Mouse (Mus musculus) liver, embryonic 13.5 days (tissue): ENCODE data around the gene Prcc. TPM values are rescaled to one million over a fixed set of nuclear protein-coding genes. Genes with fewer than 3 reads are reported as not detected.
A peak's percentile ranks its signal among the peaks of the same experiment; 100 is the strongest.

Source experiments
- ATAC-seq: fragments of 200-750 bp; cut with Nextera tagmentation; 2 replicates; pipeline ENCODE4 v1.8.0; 2017; ENCODE audit warnings: low read depth, mild to moderate bottlenecking, moderate number of reproducible peaks, moderate library complexity
- DNase-seq: peaks from one replicate; pipeline ENCODE4 v3.0.0; 2022
- H3K27ac ChIP-seq: fragments of 300-500 bp; sonication (generic); 2 replicates; pipeline ENCODE4 v1.5.1; 2015; ENCODE audit warnings: moderate library complexity, mild to moderate bottlenecking, inconsistent platforms
- H3K27me3 ChIP-seq: fragments of 300-500 bp; sonication (generic); 2 replicates; pipeline ENCODE4 v1.6.1; 2015; ENCODE audit warnings: mild to moderate bottlenecking, inconsistent platforms
- H3K36me3 ChIP-seq: fragments of 300-500 bp; sonication (generic); 2 replicates; pipeline ENCODE4 v1.6.1; 2015; ENCODE audit warnings: mild to moderate bottlenecking, inconsistent platforms
- H3K4me1 ChIP-seq: fragments of 300-500 bp; sonication (generic); replicated peaks from 2 replicates; pipeline ENCODE4 v1.6.1; 2015; ENCODE audit warnings: inconsistent platforms
- H3K4me2 ChIP-seq: fragments of 300-500 bp; sonication (generic); 2 replicates; pipeline ENCODE4 v1.6.1; 2015; ENCODE audit warnings: inconsistent platforms, mild to moderate bottlenecking, moderate library complexity
- H3K4me3 ChIP-seq: fragments of 300-500 bp; sonication (generic); replicated peaks from 2 replicates; pipeline ENCODE4 v1.5.1; 2015; ENCODE audit warnings: mild to moderate bottlenecking, inconsistent platforms
- H3K9ac ChIP-seq: fragments of 300-500 bp; sonication (generic); 2 replicates; pipeline ENCODE4 v1.6.1; 2015; ENCODE audit warnings: mild to moderate bottlenecking, inconsistent platforms
- H3K9me3 ChIP-seq: fragments of 300-500 bp; sonication (generic); replicated peaks from 2 replicates; pipeline ENCODE4 v1.6.1; 2016; ENCODE audit warnings: inconsistent platforms
- WGBS: fragments of 180-500 bp; shearing (Covaris S2); methylation state at CpG from one replicate; pipeline ENCODE4 v1.1.7; 2015; ENCODE audit not compliant: insufficient replicate concordance; 5-methylcytosine and 5-hydroxymethylcytosine counted together
- polyA plus RNA-seq: library from polyadenylated mRNA; unstranded; fragments of >200 nt; fragmentation: Nextera tagmentation; extraction: Ambion mirVana; gene quantifications from 2 replicates; pipeline ENCODE4 v1.2.1, GENCODE M21; 2015

Prcc gene
- polyA plus RNA-seq: 7.9 and 9.2 TPM in 2 replicates

DNA sequence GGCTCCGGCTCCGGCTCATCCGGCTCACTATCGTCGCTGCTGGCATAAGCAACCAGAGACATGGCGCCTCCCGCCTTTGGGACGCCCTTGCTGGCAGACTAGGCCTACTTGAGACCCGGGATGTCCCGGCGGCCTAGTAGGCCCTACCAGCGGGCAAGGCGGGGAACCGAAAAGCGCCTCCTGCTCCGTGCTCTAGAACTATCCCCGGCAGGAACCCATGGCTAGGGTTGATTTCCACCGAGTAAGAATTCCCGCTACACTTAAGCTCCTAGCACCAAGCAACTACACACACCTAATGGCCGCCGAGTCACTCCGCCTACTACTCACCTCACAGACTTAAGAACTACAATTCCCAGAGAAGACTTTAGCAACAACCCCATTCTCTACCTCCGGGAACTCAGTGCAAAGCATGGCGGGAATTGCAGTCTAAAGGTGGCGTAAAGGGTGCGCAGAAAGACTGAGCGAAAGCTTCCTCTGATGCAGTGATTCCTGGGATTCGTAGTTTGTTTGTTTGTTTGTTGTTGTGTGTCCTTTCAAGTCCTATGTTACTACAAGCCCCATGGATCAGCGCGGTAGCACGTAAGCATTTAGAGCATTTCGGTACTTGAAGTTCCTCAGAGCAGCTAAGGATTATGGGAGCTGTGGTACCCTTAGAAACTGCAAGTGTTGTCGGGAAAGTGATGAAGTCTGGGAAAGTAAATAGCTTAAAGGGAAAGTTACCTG, at the start of gene Prcc:
Gene Prcc (minus strand): TSS at position 328 of the 723 bp plus-strand sequence.
- peak; percentile 94 for ATAC-seq
- no peaks in the 10 kb centered on the region for H3K27me3 ChIP-seq
- H3K4me2 ChIP-seq: peak within 1 kb of the TSS; percentile 80
- H3K27ac ChIP-seq: peak within 1 kb of the TSS; percentile 90
- under 1% methylated on average over 33 of the region's 33 CpGs for WGBS
- peaks cover 16% of the 10 kb centered on the region for H3K36me3 ChIP-seq
- peaks cover 29% of the 10 kb centered on the region for H3K4me1 ChIP-seq
- H3K9me3 ChIP-seq: 0 out of 2 replicates have a peak, but pooled peaks cover 3% of the 10 kb centered on the region
- H3K4me3 ChIP-seq: peak within 1 kb of the TSS; percentile 97
- peak; percentile 91 for DNase-seq
- H3K9ac ChIP-seq: peak within 1 kb of the TSS; percentile 97

GRCm38 (mm10) chr3:87935201-87935600, 49.8 kb upstream of the Prcc start:
- Histone ChIP-seq H3K4me3 (no peak overlapping the region), H3K27me3 (no peaks in the 10 kb centered on the region), H3K9ac (no peak overlapping the region), H3K4me2 (no peak overlapping the region), H3K4me1 (peaks cover 51% of the 10 kb centered on the region), H3K27ac (no peak overlapping the region), H3K36me3 (peaks cover 87% of the 10 kb centered on the region), H3K9me3 (no peaks in the 10 kb centered on the region)
- no peak for ATAC-seq
- 74% methylated on average over 4 of the region's 4 CpGs for WGBS
- no peak for DNase-seq

GRCm38 (mm10) chr3:87934501-87934900, 49.1 kb upstream of the Prcc start:
- WGBS: 71% methylated on average over 4 of the region's 4 CpGs
- Histone ChIP-seq H3K36me3 (peaks cover 80% of the 10 kb centered on the region), H3K4me2 (no peak overlapping the region), H3K4me3 (no peak overlapping the region), H3K9ac (no peak overlapping the region), H3K9me3 (no peaks in the 10 kb centered on the region), H3K27me3 (no peaks in the 10 kb centered on the region), H3K4me1 (peaks cover 51% of the 10 kb centered on the region), H3K27ac (no peak overlapping the region)
- no peak for ATAC-seq
- DNase-seq: no peak

- Histone ChIP-seq H3K9ac (no peak overlapping the region), H3K36me3 (peaks cover 76% of the 10 kb centered on the region), H3K27ac (no peak overlapping the region), H3K4me2 (no peak overlapping the region), H3K27me3 (no peaks in the 10 kb centered on the region), H3K4me1 (peaks cover 55% of the 10 kb centered on the region), H3K9me3 (no peaks in the 10 kb centered on the region), H3K4me3 (no peak overlapping the region)
- DNase-seq (no peak), ATAC-seq (no peak)
- 74% methylated on average over 5 of the region's 5 CpGs for WGBS
These were observed 48.6 kb upstream of the Prcc start for GRCm38 (mm10) chr3:87934026-87934425.

DNA sequence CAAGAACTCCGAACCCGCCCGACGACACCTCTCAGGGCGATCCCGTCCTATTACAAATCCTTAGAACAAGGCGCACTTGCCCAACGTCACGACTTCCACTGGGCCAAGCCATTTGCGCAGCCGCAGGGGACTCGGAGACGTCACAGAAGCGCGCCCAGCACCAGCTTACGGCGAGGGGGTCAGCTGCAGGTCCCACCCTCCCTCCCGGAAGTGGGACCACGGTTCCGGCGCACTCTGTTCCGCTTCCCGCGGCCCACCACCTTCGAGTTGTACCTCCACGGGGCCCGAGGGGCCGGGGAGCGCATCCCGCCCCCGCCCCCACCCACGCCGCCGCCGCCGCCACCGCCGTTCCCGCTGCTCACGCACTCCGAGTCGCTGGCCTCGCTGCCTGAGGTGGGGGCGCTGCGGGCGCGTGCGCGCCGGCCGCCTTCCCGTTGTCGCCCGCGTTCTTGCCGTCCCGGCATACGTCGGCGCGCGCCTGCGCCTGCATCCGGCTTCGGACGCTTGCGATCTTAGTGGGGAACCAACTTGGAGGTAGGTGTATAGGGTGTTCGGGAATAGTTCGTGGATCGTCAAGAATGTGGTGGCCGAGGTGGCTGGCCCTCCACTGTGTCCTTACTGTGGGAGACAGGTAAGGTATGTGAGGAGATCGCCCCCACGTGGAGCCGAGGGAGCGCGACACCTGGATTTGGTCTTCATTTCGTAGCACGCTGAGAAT, 44.8 kb upstream of the Prcc start, which contains the start of the genes Isg20l2 and Rrnad1:
Gene Isg20l2 (plus strand): TSS at position 237 of the 718 bp plus-strand sequence.
Gene Rrnad1 (minus strand): TSS at position 640 of the 718 bp plus-strand sequence.
- DNase-seq (peak; percentile 92), ATAC-seq (peak; percentile 94)
- Histone ChIP-seq H3K4me3 (peak within 1 kb of the TSS; percentile 86), H3K4me2 (peak within 1 kb of the TSS; percentile 87), H3K27ac (peak within 1 kb of the TSS; percentile 88), H3K27me3 (no peaks in the 10 kb centered on the region), H3K4me1 (peaks cover 52% of the 10 kb centered on the region), H3K9ac (peak within 1 kb of the TSS; percentile 87), H3K9me3 (no peaks in the 10 kb centered on the region), H3K36me3 (peaks cover 62% of the 10 kb centered on the region)
- under 1% methylated on average over 76 of the region's 78 CpGs for WGBS

- peak overlapping the region; percentile 86 for H3K4me3 ChIP-seq
- H3K9me3 ChIP-seq: no peaks in the 10 kb centered on the region
- peak overlapping the region; percentile 88 for H3K27ac ChIP-seq
- H3K27me3 ChIP-seq: no peaks in the 10 kb centered on the region
- H3K9ac ChIP-seq: peak overlapping the region; percentile 87
- ATAC-seq (peak; percentile 61), DNase-seq (no peak)
- H3K4me1 ChIP-seq: peaks cover 46% of the 10 kb centered on the region
- 3% methylated on average over 26 of the region's 26 CpGs for WGBS
- peak overlapping the region; percentile 87 for H3K4me2 ChIP-seq
- H3K36me3 ChIP-seq: peaks cover 63% of the 10 kb centered on the region
These were observed 44.1 kb upstream of the Prcc start for GRCm38 (mm10) chr3:87929341-87930077.

GRCm38 (mm10) chr3:87927452-87927851, 42.0 kb upstream of the Prcc start:
- ATAC-seq (no peak), DNase-seq (no peak)
- no peak overlapping the region for H3K4me3 ChIP-seq
- H3K27ac ChIP-seq: no peak overlapping the region
- H3K36me3 ChIP-seq: peaks cover 65% of the 10 kb centered on the region
- WGBS: 78% methylated on average over 5 of the region's 5 CpGs
- no peak overlapping the region for H3K4me2 ChIP-seq
- H3K4me1 ChIP-seq: peaks cover 32% of the 10 kb centered on the region
- no peaks in the 10 kb centered on the region for H3K27me3 ChIP-seq
- H3K9ac ChIP-seq: no peak overlapping the region
- no peaks in the 10 kb centered on the region for H3K9me3 ChIP-seq

DNA sequence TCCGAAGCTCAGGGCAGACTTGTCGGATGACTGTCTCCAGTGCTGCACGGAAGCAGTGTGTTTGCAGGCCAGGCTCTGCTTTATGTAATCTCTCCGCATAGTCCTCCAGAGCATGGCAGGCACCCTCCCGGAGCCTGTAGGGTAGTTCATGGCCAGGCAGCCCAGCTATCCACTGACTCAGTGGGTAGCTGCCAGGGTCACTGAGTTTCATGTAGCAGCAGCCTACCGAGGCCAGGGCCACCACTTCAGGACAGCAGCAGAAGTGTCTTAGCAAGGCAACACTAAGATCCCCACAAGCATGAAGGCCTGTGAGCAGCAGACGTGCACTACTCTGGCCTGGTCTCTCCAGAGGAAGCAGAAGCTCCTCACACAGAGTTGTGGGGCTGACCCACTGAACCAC, 39.6 kb upstream of the Prcc start:
- 80% methylated on average over 7 of the region's 7 CpGs for WGBS
- Histone ChIP-seq H3K27me3 (no peaks in the 10 kb centered on the region), H3K9ac (no peak overlapping the region), H3K4me1 (peaks cover 24% of the 10 kb centered on the region), H3K4me2 (no peak overlapping the region), H3K4me3 (no peak overlapping the region), H3K27ac (0 out of 2 replicates have a peak overlapping the region, but pooled peaks have one; percentile 3), H3K36me3 (peaks cover 62% of the 10 kb centered on the region), H3K9me3 (no peaks in the 10 kb centered on the region)
- ATAC-seq (no peak), DNase-seq (no peak)

- 49% methylated on average over 9 of the region's 9 CpGs for WGBS
- Histone ChIP-seq H3K9me3 (no peaks in the 10 kb centered on the region), H3K9ac (peak overlapping the region; percentile 75), H3K4me3 (peak overlapping the region; percentile 66), H3K27ac (peak overlapping the region; percentile 83), H3K4me1 (peaks cover 25% of the 10 kb centered on the region), H3K36me3 (peaks cover 63% of the 10 kb centered on the region), H3K4me2 (peak overlapping the region; percentile 81), H3K27me3 (no peaks in the 10 kb centered on the region)
- DNase-seq (no peak), ATAC-seq (no peak)
These were observed 35.0 kb upstream of the Prcc start for GRCm38 (mm10) chr3:87920270-87920943.

DNA sequence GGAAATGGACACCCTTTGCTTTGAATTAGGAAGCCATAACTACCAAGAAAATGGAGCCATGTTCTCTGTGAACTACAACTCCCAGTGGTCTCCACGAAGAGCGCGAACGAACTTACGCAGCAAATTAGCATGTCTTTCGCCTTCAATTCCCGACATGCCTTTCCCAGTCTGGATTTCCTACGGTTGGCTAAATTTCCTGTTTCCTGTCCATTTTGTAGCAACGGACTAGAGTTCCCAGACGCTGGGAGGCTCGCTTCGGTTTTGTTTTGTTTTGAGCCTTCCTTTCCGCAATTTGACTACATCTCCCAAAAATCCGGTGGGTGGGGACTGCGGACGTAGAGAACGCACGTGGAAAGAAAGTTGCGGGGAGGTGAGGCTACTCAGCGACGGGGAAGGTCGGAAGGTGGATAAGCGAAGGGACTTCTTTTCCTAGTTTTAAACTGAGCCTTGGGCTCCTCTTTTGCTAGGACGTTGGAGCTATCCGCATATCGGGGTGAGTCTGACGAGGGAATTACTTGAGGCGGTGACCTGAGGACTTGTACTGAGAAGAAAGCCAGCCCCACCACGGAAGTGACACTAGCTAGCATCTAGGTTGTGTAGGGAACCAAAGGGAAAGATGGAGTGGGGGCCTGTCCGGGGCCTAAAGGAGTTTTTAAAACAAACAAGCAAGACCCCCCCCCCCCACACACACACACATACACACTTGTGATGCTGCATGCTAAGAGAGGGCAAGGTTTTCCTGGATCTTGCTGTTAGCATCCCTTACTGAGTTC, 34.1 kb upstream of the Prcc start, which contains the start of gene Mrpl24:
Gene Mrpl24 (plus strand): TSS at position 171 of the 773 bp plus-strand sequence.
- Histone ChIP-seq H3K9me3 (no peaks in the 10 kb centered on the region), H3K36me3 (peaks cover 63% of the 10 kb centered on the region), H3K27me3 (no peaks in the 10 kb centered on the region), H3K4me1 (peaks cover 30% of the 10 kb centered on the region), H3K9ac (peak within 1 kb of the TSS; percentile 75), H3K4me3 (peak within 1 kb of the TSS; percentile 66), H3K27ac (peak within 1 kb of the TSS; percentile 83), H3K4me2 (peak within 1 kb of the TSS; percentile 81)
- DNase-seq: peak; percentile 69
- WGBS: under 1% methylated on average over 30 of the region's 30 CpGs
- ATAC-seq: peak; percentile 80
